Mouse (Mus musculus) kidney, adult 18-20 months (tissue): ENCODE measurements around the gene Mon1a.

Experiments used
- DNase-seq: peaks from one replicate; pipeline ENCODE4 v3.0.0; 2021

Gene Mon1a

GRCm38 (mm10) chr9:107887804-107888266 lies at the start of gene Mon1a:
TSS of gene Mon1a (plus strand) at chr9:107888151.
- DNase-seq = peak; percentile 90

GRCm38 (mm10) chr9:107838869-107839268 lies 49.1 kb upstream of the Mon1a start:
- DNase-seq = no peak

- no peak for DNase-seq
These were observed 45.2 kb upstream of the Mon1a start for GRCm38 (mm10) chr9:107842709-107843108.

GRCm38 (mm10) chr9:107848922-107849321 lies 39.0 kb upstream of the Mon1a start:
- no peak for DNase-seq

- DNase-seq = no peak
These were observed 29.6 kb upstream of the Mon1a start for GRCm38 (mm10) chr9:107858343-107858742.

- DNase-seq = no peak
These were observed 23.5 kb upstream of the Mon1a start for GRCm38 (mm10) chr9:107864493-107864892.

GRCm38 (mm10) chr9:107866081-107866480 lies 21.9 kb upstream of the Mon1a start:
- no peak for DNase-seq

- DNase-seq = peak; percentile 94
These were observed 15.4 kb upstream of the Mon1a start for GRCm38 (mm10) chr9:107872350-107873098.

GRCm38 (mm10) chr9:107873137-107873536 lies 14.8 kb upstream of the Mon1a start, which contains the start of gene Rbm6:
TSS of gene Rbm6 (minus strand) at chr9:107873237.
- DNase-seq = no peak

GRCm38 (mm10) chr9:107880411-107880810 lies 7.5 kb upstream of the Mon1a start:
- DNase-seq = no peak

GRCm38 (mm10) chr9:107888267-107888850 lies 408 bp downstream of the Mon1a start:
- DNase-seq = peak; percentile 34

- DNase-seq = no peak
These were observed 2.3 kb downstream of the Mon1a start for GRCm38 (mm10) chr9:107890260-107890659.

GRCm38 (mm10) chr9:107891023-107891422 lies 3.1 kb downstream of the Mon1a start:
- DNase-seq = no peak

GRCm38 (mm10) chr9:107898563-107898962 lies 10.6 kb downstream of the Mon1a start:
- DNase-seq = no peak

- DNase-seq = no peak
These were observed 11.9 kb downstream of the Mon1a start for GRCm38 (mm10) chr9:107899855-107900254.

- peak; percentile 71 for DNase-seq
These were observed 13.1 kb downstream of the Mon1a start for GRCm38 (mm10) chr9:107900840-107901626.

- DNase-seq = no peak
These were observed 13.6 kb downstream of the Mon1a start for GRCm38 (mm10) chr9:107901627-107901914.

- DNase-seq = peak; percentile 88
These were observed 16.8 kb downstream of the Mon1a start for GRCm38 (mm10) chr9:107904726-107905125.

GRCm38 (mm10) chr9:107906252-107906966 lies 18.5 kb downstream of the Mon1a start, which contains the start of gene Mst1r:
TSS of gene Mst1r (plus strand) at chr9:107906873.
- peak; percentile 82 for DNase-seq

- DNase-seq = no peak
These were observed 19.2 kb downstream of the Mon1a start for GRCm38 (mm10) chr9:107906967-107907800.

- DNase-seq = no peak
These were observed 19.8 kb downstream of the Mon1a start for GRCm38 (mm10) chr9:107907801-107908120.
